Mouse (Mus musculus): ENCODE data around the gene G530012D18Rik.
"Not testable (repeated sequence)": the region's sequence is repeated elsewhere in the genome, so short reads cannot be mapped to it uniquely, and the experiment has no call there.

The G530012D18Rik gene

DNA sequence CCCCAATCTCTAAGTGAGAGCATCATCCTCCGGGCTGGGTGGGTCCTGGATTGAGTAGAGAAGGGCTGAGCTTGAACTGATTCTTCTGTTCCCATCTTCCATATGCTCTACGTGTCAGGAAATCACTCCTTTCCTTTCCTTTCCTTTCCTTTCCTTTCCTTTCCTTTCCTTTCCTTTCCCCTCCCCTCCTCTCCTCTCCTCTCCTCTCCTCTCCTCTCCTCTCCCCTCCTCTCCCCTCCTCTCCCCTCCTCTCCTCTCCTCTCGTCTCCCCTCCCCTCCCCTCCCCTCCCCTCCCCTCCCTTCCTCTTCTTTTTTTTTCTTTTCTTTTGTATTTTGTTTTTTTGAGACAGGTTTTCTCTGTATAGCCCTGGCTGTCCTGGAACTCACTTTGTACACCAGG is at the start of gene G530012D18Rik:
TSS of gene G530012D18Rik (plus strand) at position 301 of the 400 bp plus-strand sequence.
- not testable (repeated sequence) for DNase-seq (ENCODE audit: low spot score in 2 of 2)

DNA sequence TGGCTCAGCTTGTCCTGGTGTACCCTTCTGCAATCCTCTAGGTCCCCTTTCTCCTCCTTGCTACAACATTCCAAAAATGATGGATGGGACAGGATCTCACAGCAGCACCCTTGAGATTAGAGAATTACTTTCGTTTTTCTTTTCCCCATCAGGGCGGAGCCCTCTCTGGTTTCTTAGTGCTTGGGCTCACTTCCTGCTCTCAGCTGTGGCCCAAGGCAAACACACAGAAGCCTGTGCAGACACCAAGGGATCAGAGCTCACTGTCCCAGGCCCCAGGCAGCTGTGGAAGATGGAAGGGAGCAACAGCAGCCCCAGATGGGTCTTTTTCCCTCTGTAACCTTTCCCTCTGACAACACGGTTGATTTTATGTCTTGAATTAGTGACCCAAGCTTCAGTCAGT is 49.1 kb upstream of the G530012D18Rik start:
- not testable (repeated sequence) for DNase-seq (ENCODE audit: low spot score in 2 of 2)

DNA sequence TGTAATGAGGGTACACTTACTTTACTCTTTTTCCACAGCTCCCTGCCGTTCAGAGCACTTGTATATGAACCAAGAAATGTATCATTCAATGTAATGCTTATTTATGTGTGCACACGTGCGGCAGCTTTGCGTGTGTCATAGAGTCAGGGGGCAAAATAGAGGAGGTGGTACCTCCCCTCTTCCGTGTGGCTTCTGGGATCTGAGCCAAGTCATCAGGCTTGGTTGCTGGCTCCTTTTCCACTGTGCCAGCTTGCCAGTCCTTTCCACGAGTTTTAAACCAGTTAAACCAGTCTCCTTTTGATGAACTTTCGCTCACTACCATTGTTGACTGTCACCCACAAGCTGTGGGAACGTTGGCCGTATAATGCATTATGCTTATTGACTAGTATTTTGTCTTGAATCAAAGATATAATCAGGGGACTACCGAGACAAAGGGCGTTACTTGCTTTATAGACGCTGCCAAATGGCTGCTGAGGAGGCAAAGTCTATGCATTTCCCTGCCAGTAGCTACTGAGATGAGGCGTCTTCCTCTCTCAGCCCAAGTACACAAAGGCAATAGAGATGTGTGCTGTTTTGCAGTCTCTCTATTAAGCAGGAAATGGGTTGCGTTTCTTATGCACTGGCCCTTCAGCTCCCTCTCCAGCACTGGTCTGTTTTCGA is 46.9 kb upstream of the G530012D18Rik start:
- not testable (repeated sequence) for DNase-seq (ENCODE audit: low spot score in 2 of 2)

DNA sequence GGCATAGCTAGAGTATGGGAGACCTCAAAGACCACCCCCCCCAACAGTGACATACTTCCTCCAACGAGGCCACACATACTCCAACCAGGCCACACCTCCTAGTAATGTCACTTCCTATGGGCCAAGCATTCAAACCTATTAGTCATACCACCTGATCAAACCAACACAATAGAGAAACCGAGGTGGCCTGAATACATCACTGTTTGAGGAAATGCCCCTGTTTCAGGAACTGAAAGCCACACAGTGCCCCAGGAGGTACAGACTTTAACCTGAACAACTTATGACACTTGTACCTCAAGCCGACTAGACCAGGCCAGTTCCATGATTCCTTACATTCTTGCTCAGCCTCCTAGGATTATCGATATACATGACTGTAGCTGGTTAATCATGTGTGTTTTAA is 31.7 kb upstream of the G530012D18Rik start:
- DNase-seq (ENCODE audit: low spot score in 2 of 2) = not testable (repeated sequence)

DNA sequence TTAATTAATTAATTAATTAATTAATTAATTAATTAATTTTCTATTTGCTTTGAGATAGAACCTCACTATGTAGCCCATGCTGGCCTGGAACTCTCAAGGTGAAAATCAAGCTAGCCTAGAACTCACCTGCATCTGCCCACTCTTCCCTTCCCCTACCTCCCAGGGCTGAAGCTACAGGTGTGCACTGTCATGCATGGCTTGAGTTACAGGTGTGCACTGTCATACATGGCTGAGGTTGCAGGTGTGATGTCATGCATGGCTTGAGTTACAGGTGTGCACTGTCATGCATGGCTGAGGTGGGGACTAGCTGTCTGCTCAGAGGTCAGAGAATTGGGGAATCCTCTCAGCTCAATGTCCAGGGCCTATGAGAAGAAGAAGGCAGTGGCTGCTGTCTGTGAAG is 29.0 kb upstream of the G530012D18Rik start:
- DNase-seq (ENCODE audit: low spot score in 2 of 2) = not testable (repeated sequence)

DNA sequence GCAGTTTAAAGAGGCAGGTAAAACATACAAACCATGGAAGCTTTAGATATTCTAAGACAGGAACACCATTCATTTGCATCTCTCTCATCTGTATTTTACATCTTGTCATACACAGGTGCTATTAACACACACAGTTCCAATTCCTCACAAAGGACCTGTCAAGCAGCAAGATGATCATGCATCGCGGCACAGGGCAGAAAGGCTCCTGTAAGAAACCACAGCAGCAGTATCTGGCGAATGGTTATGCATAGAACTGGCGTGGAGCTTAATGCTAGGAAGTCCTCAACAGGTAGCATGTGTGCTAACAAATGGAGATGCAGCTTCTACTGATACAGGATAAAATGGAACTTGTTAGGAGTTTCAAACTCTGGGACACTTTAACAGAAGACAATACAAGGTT is 20.2 kb upstream of the G530012D18Rik start:
- peak in 1 of 2 experiments; percentile 5 for DNase-seq (ENCODE audit: low spot score in 2 of 2)

DNA sequence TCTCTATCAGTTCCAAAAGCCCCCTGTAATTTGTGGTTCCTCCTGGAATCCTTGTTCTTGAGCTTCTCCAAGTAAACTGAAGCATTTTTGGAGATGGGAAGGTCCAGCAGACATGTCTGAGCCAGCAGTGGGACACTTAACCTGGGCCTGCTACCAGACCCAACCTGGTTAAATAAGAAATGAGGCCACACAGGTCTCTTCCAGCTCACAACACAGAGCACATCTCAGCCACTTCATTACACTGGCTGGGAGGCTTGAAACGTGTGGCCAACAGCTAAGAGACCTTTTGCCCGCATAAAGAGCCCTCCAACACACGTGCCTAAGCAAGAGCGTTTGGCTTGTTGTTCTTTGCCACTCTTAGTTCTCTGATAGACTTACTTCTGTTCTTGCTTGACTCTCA is 1.9 kb upstream of the G530012D18Rik start:
- not testable (repeated sequence) for DNase-seq (ENCODE audit: low spot score in 2 of 2)

DNA sequence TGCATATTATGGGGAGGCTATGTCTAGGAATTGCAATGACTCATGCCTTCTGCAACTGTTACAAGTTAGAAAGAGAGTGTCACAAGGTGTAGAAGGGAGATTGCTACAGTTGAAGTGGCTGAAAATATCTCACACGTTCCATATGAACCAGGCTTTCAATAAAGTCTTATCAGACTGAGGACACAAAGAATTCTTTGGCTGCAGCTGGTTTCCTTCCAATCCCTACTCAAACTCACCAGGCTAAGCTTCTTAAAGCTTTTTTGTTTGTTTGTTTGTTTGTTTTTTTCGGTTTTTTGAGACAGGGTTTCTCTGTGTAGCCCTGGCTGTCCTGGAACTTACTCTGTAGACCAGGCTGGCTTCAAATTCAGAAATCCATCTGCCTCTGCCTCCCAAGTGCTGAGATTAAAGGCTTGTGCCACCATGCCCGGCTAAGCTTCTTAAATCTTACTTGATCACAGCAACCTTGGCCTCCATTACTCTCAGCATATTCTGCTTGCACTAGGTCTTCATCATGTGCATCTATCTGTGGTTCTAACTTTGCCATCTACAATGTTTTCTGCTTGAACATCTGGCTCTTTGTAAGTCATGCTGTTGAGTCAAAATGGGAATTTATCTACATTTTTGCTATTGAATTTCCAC is 3.0 kb downstream of the G530012D18Rik start:
- DNase-seq (ENCODE audit: low spot score in 2 of 2) = not testable (repeated sequence)

DNA sequence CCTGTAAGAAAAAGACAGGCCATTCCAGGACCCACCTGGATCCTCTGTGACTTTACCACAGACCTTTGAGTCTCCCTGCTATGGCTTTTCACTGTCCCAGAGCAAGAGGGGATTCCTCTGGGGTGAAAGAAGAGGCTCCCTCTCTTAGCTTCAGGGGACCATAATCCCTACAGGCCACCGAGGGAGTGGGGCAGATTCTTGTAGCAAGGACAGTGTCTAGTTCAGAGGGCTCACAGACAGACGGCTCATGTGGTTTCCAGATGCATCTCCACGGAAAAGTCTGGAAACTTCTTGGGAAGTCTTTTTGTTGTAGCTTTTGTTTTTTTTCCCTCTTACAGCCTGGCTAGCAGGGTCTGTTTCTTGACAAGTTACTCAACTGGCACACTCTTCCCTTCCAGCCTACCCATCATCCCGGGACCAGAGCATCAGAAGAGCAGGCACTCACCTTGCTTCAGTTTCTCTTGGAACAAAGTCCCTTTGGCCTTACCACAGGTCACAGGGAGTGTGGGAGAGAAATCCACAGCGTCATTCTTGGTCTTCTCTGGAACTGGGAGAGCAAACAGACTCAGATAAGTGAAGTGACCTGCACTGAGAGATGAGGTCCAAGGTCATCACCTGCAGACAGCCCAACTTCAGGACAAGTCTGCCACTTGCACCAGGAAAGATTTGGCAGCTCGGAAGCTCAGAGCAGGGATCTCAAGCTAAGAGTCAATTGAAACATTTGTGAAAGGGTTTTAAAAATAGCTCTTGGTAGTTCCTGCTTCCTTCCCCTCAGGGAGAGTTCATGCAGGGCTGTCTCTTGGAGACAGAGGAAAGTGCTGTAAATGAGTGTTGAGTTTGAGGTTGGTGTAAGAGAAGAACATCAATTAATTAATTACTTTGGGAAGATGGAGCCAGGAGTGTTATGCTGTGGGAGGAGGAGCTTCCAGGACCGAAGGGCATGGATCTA is 4.0 kb downstream of the G530012D18Rik start:
- not testable (repeated sequence) for DNase-seq (ENCODE audit: low spot score in 2 of 2)

DNA sequence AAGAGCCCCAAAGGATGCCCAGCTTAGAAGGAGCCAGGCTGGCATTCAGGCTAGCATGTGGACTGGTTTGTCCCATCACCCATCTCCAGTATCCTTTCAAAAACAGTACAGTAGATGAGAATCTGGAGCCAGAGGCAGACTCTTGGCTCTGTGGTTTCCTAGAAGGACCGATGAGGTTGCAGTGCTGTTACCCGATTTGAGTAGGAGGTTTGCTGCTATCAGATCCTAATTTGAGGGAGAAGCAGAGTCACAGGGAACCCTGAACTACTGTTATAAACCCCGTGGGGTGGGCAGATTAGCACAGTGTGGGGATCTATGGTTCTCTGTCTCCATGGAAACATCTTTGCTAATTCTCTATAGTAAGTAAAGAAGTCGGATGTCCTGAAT is 4.7 kb downstream of the G530012D18Rik start:
- DNase-seq (ENCODE audit: low spot score in 2 of 2) = not testable (repeated sequence)

DNA sequence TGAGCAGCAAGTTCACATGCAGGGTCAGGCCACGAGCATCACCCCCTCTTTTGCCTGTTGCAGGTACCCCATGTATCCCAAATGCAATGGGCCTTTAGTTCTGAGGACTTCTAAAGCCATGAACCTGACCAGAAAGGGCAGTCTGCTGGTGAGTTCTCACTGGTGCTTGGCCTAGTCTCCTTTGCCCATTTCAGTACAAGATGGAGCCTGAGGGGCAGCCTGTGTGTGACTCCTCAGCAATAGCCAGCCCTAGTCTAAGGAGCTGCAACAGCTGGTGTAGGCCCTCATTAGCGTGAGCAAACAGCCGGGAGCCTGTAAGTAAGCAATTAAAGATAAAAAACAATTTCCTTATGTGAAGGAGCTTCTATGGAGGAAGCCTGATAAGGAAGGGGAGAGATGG is 5.1 kb downstream of the G530012D18Rik start:
- not testable (repeated sequence) for DNase-seq (ENCODE audit: low spot score in 2 of 2)

DNA sequence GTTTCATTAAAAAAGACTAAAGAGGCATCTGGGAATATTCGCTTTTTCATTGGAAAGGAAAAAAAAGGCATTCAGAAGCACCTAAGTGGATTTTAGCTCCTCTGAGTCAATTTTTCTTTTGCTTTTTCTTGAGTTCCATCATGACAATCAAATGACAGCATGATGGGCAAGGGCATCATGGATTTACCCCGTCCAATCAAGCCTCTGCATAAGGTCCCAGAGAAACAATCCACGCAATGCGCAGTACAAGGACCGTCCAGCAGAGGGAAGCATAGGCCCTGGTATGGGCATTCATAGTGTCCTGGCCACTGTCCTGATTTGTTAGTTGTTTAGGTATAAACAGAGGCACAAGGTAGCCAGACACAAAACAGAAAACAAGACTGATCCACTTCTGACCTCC is 6.0 kb downstream of the G530012D18Rik start:
- DNase-seq (ENCODE audit: low spot score in 2 of 2) = not testable (repeated sequence)

DNA sequence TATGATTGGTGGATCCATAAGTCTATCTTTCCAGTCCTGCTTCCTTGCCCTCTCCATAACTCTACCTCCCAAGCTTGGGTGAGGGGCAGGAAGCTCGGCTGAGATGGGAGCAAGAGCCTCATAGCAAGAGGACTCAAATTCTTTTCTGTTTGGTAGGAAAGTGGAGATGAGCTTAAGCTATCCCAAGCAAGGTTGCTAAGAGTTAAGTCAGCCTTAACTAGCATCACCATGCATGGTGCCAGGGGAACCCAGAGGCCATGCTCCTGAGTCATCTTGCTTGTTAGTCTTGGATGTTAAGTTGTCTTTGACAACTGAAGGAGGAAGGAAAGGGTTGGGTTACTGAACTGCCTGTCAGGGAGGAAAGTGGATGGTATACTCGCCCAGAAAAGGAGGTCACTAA is 13.2 kb downstream of the G530012D18Rik start:
- not testable (repeated sequence) for DNase-seq (ENCODE audit: low spot score in 2 of 2)

DNA sequence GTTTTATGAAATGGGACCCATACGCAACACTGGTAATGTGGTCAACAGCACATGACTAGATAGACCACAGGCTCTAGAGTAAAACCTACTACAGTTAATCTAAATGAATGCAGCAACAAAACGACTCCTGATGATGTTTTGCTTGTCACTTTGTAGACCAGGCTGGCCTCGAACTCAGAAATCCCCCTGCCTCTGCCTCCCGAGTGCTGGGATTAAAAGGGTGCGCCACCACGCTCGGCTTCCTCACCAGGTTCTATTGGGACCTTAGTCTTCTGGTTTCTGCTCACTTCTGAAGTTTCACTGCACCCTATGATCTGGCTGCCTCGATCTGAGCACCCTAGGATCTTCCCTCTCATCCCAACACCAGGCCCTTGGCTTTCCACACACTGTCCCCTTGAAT is 17.1 kb downstream of the G530012D18Rik start:
- not testable (repeated sequence) for DNase-seq (ENCODE audit: low spot score in 2 of 2)

DNA sequence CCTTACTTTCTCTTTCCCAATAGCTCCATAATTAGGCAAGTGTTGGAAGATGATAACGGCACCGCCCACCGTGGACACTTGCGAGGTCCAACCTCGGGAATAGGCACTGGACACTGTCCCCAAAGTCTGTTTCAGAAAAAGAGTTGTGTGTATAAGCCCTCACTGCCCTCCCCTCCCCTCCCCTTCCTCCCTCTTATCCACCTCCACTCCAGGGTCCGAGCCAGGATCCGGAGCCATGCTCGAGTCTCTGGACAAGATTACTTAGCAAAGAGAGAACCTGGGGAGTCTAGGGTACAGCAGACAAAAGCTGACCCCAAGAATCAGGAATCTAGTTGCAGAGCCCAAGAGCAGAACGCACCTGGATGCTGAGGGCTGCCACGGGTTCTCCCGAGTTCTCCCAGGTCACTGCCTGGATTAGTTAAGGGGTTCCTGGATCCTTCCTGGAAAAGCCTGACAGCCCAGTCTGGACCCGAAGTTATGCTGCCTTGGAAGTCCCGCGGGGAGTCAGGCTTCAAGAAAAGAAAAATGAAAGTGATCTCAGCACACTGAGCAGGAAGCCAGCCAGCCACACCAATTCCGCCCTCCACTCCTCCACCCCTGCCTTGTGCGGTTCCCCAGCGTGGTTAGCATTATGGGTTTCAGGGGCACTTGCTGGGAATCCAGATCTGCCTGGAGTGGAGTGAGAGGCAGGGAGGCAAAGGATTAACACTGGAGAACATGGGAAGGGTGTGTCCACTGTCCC is 23.0 kb downstream of the G530012D18Rik start, which contains the start of gene Sp110:
TSS of gene Sp110 (minus strand) at position 547 of the 742 bp plus-strand sequence.
- not testable (repeated sequence) for DNase-seq (ENCODE audit: low spot score in 2 of 2)

DNA sequence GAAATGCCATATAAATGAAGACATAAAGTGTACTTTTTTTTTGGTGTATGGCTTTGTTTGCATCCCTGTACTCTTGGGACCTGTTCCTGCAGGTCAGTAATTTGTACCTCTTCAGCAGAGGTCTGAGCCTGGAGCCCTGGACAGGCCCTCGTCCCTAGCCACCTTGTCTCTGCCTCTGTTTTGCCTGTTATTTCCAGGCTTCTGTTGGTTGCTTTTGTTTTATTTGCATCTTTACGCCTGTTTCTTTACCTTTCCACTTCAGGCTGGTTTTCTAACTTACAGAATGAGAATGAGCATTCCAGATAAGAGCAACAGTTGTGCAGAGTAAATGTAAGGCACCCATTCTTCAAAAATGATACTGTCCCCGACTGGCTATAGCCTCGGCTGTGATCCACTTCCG is 24.6 kb downstream of the G530012D18Rik start, which contains the start of gene Sp140:
TSS of gene Sp140 (plus strand) at position 301 of the 400 bp plus-strand sequence.
- DNase-seq (ENCODE audit: low spot score in 2 of 2) = not testable (repeated sequence)

DNA sequence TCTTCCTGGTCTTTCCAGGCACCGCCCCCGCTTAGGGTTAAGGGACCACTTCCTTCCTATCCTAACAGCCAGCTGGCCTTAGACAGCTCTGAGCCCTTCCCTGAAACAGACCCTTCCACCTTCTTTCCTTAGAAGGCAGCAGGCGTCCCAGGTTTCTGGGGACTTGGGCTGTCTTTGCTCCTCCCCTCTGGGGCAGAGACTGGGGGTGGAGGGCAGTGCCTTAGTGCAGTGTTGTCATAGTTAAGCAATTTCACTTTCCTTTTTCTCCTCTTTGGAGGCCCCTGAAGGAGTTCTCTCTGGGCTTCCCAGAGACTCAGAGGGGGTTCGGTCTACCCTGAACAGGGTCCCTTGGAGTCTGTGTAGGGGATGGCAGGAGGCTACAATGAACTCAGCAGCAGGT is 25.3 kb downstream of the G530012D18Rik start:
- DNase-seq (ENCODE audit: low spot score in 2 of 2) = not testable (repeated sequence)

DNA sequence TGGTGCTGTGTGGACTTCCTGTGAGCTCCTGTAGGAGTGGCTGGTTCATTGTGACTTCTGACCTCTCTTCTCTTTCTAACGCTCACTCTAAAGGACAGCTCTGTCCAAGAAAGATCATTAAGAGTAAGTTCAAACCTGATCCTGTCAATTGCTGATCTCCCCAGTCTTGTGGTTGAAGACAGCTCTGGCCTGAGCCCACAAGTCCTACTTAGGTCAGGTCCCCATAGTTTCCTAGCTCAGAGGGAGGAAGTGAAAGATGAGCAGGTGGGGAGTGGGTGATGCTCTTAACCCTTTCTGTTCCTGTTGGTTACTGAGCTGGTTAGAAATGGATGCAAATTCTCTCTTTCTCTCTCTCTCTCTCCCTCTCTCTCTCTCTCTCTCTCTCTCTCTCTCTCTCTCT is 28.9 kb downstream of the G530012D18Rik start:
- not testable (repeated sequence) for DNase-seq (ENCODE audit: low spot score in 2 of 2)

DNA sequence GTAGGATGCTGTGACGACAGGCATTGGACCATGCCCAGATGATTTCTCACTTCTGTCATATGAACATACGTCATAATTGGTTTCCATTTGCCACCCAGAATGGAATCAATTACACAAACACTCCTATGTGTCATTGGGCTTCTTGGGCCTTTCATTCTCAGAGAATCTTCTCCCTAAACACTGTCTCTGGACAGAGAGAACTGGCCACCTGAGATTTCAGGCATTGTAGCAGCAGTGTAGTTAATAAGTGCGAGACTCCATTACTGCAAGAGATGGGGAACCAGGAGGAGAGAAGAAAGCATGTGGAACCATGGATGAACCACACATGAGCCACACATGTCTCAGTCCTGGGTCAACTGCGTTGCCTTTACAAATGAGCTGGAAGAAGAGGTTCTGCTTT is 32.9 kb downstream of the G530012D18Rik start:
- not testable (repeated sequence) for DNase-seq (ENCODE audit: low spot score in 2 of 2)

DNA sequence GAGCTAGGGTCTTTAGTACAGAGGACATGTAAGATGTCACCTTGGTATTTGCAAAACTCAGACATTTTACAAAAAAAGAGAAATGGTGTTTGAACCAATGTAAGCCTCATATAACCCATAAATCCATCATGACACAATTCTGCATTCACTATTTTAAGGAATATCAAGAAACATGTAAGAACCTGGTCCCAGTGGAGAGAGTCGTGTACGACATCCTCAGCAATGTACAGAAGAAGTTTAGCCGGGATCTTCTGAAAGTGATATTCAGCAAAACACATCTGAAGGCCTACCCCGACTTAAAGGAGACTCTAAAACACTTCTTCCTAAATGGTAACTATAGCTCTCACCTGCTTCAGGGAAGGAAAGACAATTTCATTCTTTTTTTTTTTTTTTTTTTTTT is 35.1 kb downstream of the G530012D18Rik start:
- DNase-seq (ENCODE audit: low spot score in 2 of 2) = not testable (repeated sequence)

DNA sequence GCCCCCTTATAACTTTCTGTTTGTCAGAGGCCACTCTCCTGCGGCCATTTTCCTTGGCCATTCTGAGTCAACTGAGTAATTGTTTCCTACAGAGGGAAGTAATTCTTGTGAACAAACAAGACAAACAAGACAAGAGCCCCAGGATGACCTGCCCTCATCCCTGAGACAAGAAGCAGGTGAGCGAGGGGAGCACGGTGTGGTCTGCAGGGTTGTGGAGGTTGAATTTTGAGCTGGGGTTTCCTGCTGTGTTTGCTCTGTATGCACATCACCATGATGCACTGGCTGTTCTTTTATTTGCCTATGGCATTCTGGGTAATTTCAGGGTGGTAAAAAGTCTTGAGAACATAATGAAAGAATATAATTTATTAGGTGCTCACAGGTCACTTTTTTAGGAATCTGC is 39.6 kb downstream of the G530012D18Rik start:
- not testable (repeated sequence) for DNase-seq (ENCODE audit: low spot score in 2 of 2)

All from frontal cortex, postnatal 25 days (tissue).